Mouse (Mus musculus) embryonic facial prominence, embryonic 14.5 days (tissue): Measurements from ENCODE around the gene Begain. TPM values are rescaled to one million over a fixed set of nuclear protein-coding genes. Genes with fewer than 3 reads are reported as not detected.

Experiments
- ATAC-seq: fragments of 200-750 bp; cut with Nextera tagmentation; 2 replicates; pipeline ENCODE4 v1.8.0; 2017; ENCODE audit warnings: low read depth, moderate number of reproducible peaks, moderate TSS enrichment
- DNase-seq: peaks from one replicate; pipeline ENCODE4 v3.0.0-alpha.2; 2015; ENCODE audit warnings: low spot score
- H3K27ac ChIP-seq: fragments of 300-500 bp; sonication (generic); replicated peaks from 2 replicates; pipeline ENCODE4 v1.5.1; 2014; ENCODE audit warnings: low read depth, mild to moderate bottlenecking, low read length, moderate library complexity
- H3K27me3 ChIP-seq: fragments of 300-500 bp; sonication (generic); replicated peaks from 2 replicates; pipeline ENCODE4 v1.6.1; 2014; ENCODE audit warnings: low read length; ENCODE audit not compliant: control insufficient read depth, insufficient read depth
- H3K36me3 ChIP-seq: fragments of 300-500 bp; sonication (generic); 2 replicates; pipeline ENCODE4 v1.6.1; 2014; ENCODE audit warnings: low read length, mixed read lengths; ENCODE audit not compliant: control insufficient read depth, insufficient read depth
- H3K4me1 ChIP-seq: fragments of 300-500 bp; sonication (generic); 2 replicates; pipeline ENCODE4 v1.6.1; 2014; ENCODE audit warnings: antibody characterized with exemption, low read length; ENCODE audit not compliant: control insufficient read depth, insufficient read depth
- H3K4me2 ChIP-seq: fragments of 300-500 bp; sonication (generic); 2 replicates; pipeline ENCODE4 v1.6.1; 2014; ENCODE audit warnings: low read depth, mild to moderate bottlenecking, low read length, moderate library complexity, mixed read lengths
- H3K4me3 ChIP-seq: fragments of 300-500 bp; sonication (generic); 2 replicates; pipeline ENCODE4 v1.5.1; 2014; ENCODE audit warnings: low read depth, mild to moderate bottlenecking, low read length
- H3K9ac ChIP-seq: fragments of 300-500 bp; sonication (generic); 2 replicates; pipeline ENCODE4 v1.6.1; 2014; ENCODE audit warnings: low read depth, mild to moderate bottlenecking, low read length, moderate library complexity, mixed read lengths
- H3K9me3 ChIP-seq: fragments of 300-500 bp; sonication (generic); 2 replicates; pipeline ENCODE4 v1.6.1; 2016; ENCODE audit warnings: low read length; ENCODE audit not compliant: control insufficient read depth
- WGBS: fragments of 180-500 bp; shearing (Covaris S2); extraction: QIAGEN DNeasy Blood & Tissue Kit; methylation state at CpG from one replicate; pipeline ENCODE4 v1.1.7; 2014; 5-methylcytosine and 5-hydroxymethylcytosine counted together
- polyA plus RNA-seq: library from polyadenylated mRNA; unstranded; fragments of >200 nt; fragmentation: Nextera tagmentation; extraction: Ambion mirVana; gene quantifications from 2 replicates; pipeline ENCODE4 v1.2.1, GENCODE M21; 2014

Begain gene
- polyA plus RNA-seq, 1 experiment from 2014 or later = 15.7 TPM

GRCm38 (mm10) chr12:108983496-108983895 is 84.5 kb downstream of the Begain start:
- WGBS = 81% methylated on average over 6 of the region's 6 CpGs
- Histone ChIP-seq H3K27ac (no peak overlapping the region), H3K4me2 (no peak overlapping the region), H3K4me1 (no peaks in the 10 kb centered on the region), H3K27me3 (no peaks in the 10 kb centered on the region), H3K9me3 (no peaks in the 10 kb centered on the region), H3K4me3 (no peak overlapping the region), H3K9ac (no peak overlapping the region), H3K36me3 (no peaks in the 10 kb centered on the region)
- ATAC-seq (no peak), DNase-seq (no peak)

GRCm38 (mm10) chr12:108982684-108982960 is 85.4 kb downstream of the Begain start:
- Histone ChIP-seq H3K4me3 (no peak overlapping the region), H3K9ac (no peak overlapping the region), H3K4me1 (no peaks in the 10 kb centered on the region), H3K9me3 (no peaks in the 10 kb centered on the region), H3K36me3 (no peaks in the 10 kb centered on the region), H3K27me3 (no peaks in the 10 kb centered on the region), H3K27ac (no peak overlapping the region), H3K4me2 (no peak overlapping the region)
- 80% methylated on average over 6 of the region's 6 CpGs for WGBS
- DNase-seq (no peak), ATAC-seq (no peak)

Other genes starting within 250 kb of the Begain start
- gene Slc25a29, start 232.3 kb downstream of the Begain start, polyA plus RNA-seq = 8.4 and 9.7 TPM in 2 replicates
- gene Slc25a47, start 232.2 kb downstream of the Begain start, polyA plus RNA-seq = 9.8 and 13.0 TPM in 2 replicates
- gene Wdr25, start 174.6 kb downstream of the Begain start, polyA plus RNA-seq = 2.6 and 3.8 TPM in 2 replicates
- 63.6 and 73.1 TPM in 2 replicates for gene Wars, start 174.0 kb downstream of the Begain start, polyA plus RNA-seq